Mouse (Mus musculus) kidney, embryonic 14.5 days (tissue): ENCODE results near the gene Methig1. TPM values are rescaled to one million over a fixed set of nuclear protein-coding genes. Genes with fewer than 3 reads are reported as not detected.
"Not testable (repeated sequence)": the region's sequence is repeated elsewhere in the genome, so short reads cannot be mapped to it uniquely, and the experiment has no call there.

Experiments
- ATAC-seq: fragments of 200-750 bp; cut with Nextera tagmentation; 2 replicates; pipeline ENCODE4 v1.8.0; 2017; ENCODE audit warnings: moderate number of reproducible peaks, mild to moderate bottlenecking, moderate TSS enrichment, moderate library complexity; ENCODE audit not compliant: low FRiP score, low TSS enrichment
- H3K27ac ChIP-seq: fragments of 300-500 bp; sonication (generic); 2 replicates; pipeline ENCODE4 v1.5.1; 2014; ENCODE audit warnings: low read depth, mild to moderate bottlenecking, low read length, moderate library complexity, mixed read lengths
- H3K27me3 ChIP-seq: fragments of 300-500 bp; sonication (generic); 2 replicates; pipeline ENCODE4 v1.6.1; 2014; ENCODE audit warnings: mild to moderate bottlenecking, low read length; ENCODE audit not compliant: control insufficient read depth, insufficient read depth
- H3K36me3 ChIP-seq: fragments of 300-500 bp; sonication (generic); 2 replicates; pipeline ENCODE4 v1.6.1; 2014; ENCODE audit warnings: low read length, mixed read lengths; ENCODE audit not compliant: control insufficient read depth, insufficient read depth
- H3K4me1 ChIP-seq: fragments of 300-500 bp; sonication (generic); 2 replicates; pipeline ENCODE4 v1.6.1; 2014; ENCODE audit warnings: low read length, mixed read lengths; ENCODE audit not compliant: control insufficient read depth, insufficient read depth
- H3K4me2 ChIP-seq: fragments of 300-500 bp; sonication (generic); replicated peaks from 2 replicates; pipeline ENCODE4 v1.6.1; 2014; ENCODE audit warnings: low read depth, mild to moderate bottlenecking, low read length
- H3K4me3 ChIP-seq: fragments of 300-500 bp; sonication (generic); 2 replicates; pipeline ENCODE4 v1.5.1; 2014; ENCODE audit warnings: mild to moderate bottlenecking, low read length
- H3K9ac ChIP-seq: fragments of 300-500 bp; sonication (generic); 2 replicates; pipeline ENCODE4 v1.6.1; 2014; ENCODE audit warnings: low read depth, mild to moderate bottlenecking, low read length, moderate library complexity
- H3K9me3 ChIP-seq: fragments of 300-500 bp; sonication (generic); 2 replicates; pipeline ENCODE4 v1.6.1; 2016; ENCODE audit warnings: low read length; ENCODE audit not compliant: control insufficient read depth
- WGBS: fragments of 180-500 bp; shearing (Covaris S2); extraction: QIAGEN DNeasy Blood & Tissue Kit; methylation state at CpG from one replicate; pipeline ENCODE4 v1.1.7; 2014; 5-methylcytosine and 5-hydroxymethylcytosine counted together
- polyA plus RNA-seq: library from polyadenylated mRNA; unstranded; fragments of >200 nt; fragmentation: Nextera tagmentation; extraction: Ambion mirVana; gene quantifications from 2 replicates; pipeline ENCODE4 v1.2.1, GENCODE M21; 2014

Methig1 gene
- polyA plus RNA-seq, 1 experiment from 2014 or later, result 0.27 TPM

GRCm38 (mm10) chr15:100319884-100320283 is 33.1 kb upstream of the Methig1 start:
- H3K4me2 ChIP-seq, result no peak overlapping the region
- H3K9ac ChIP-seq, result no peak overlapping the region
- H3K27ac ChIP-seq, result no peak overlapping the region
- H3K4me3 ChIP-seq, result no peak overlapping the region
- no peaks in the 10 kb centered on the region for H3K9me3 ChIP-seq
- 0 out of 2 replicates have a peak, but pooled peaks cover 5% of the 10 kb centered on the region for H3K4me1 ChIP-seq
- no peaks in the 10 kb centered on the region for H3K36me3 ChIP-seq
- no peak for ATAC-seq
- H3K27me3 ChIP-seq, result no peaks in the 10 kb centered on the region
- 78% methylated on average over 1 of the region's 1 CpGs for WGBS

- H3K9me3 ChIP-seq, result no peaks in the 10 kb centered on the region
- H3K36me3 ChIP-seq, result no peaks in the 10 kb centered on the region
- 73% methylated on average over 9 of the region's 9 CpGs for WGBS
- H3K4me3 ChIP-seq, result no peak overlapping the region
- ATAC-seq, result no peak
- no peaks in the 10 kb centered on the region for H3K27me3 ChIP-seq
- H3K4me2 ChIP-seq, result no peak overlapping the region
- 0 out of 2 replicates have a peak, but pooled peaks cover 5% of the 10 kb centered on the region for H3K4me1 ChIP-seq
- H3K9ac ChIP-seq, result no peak overlapping the region
- no peak overlapping the region for H3K27ac ChIP-seq
Observed at GRCm38 (mm10) chr15:100320295-100320905, 32.5 kb upstream of the Methig1 start.

- Histone ChIP-seq H3K9me3 (no peaks in the 10 kb centered on the region), H3K9ac (no peak overlapping the region), H3K36me3 (no peaks in the 10 kb centered on the region), H3K27ac (no peak overlapping the region), H3K4me2 (no peak overlapping the region), H3K4me1 (0 out of 2 replicates have a peak, but pooled peaks cover 5% of the 10 kb centered on the region), H3K4me3 (no peak overlapping the region), H3K27me3 (no peaks in the 10 kb centered on the region)
- WGBS, result 50% methylated on average over 5 of the region's 5 CpGs
- ATAC-seq, result no peak
Observed at GRCm38 (mm10) chr15:100321134-100321533, 31.8 kb upstream of the Methig1 start.

GRCm38 (mm10) chr15:100324021-100324591 is 28.8 kb upstream of the Methig1 start:
- no peak overlapping the region for H3K4me2 ChIP-seq
- no peaks in the 10 kb centered on the region for H3K9me3 ChIP-seq
- no peaks in the 10 kb centered on the region for H3K36me3 ChIP-seq
- H3K27ac ChIP-seq, result no peak overlapping the region
- 79% methylated on average over 12 of the region's 12 CpGs for WGBS
- no peak for ATAC-seq
- H3K27me3 ChIP-seq, result no peaks in the 10 kb centered on the region
- H3K4me1 ChIP-seq, result 0 out of 2 replicates have a peak, but pooled peaks cover 5% of the 10 kb centered on the region
- H3K4me3 ChIP-seq, result no peak overlapping the region
- no peak overlapping the region for H3K9ac ChIP-seq

- no peak overlapping the region for H3K4me2 ChIP-seq
- H3K4me3 ChIP-seq, result no peak overlapping the region
- H3K27ac ChIP-seq, result no peak overlapping the region
- H3K36me3 ChIP-seq, result no peaks in the 10 kb centered on the region
- H3K9me3 ChIP-seq, result no peaks in the 10 kb centered on the region
- no peak overlapping the region for H3K9ac ChIP-seq
- no peaks in the 10 kb centered on the region for H3K27me3 ChIP-seq
- 64% methylated on average over 3 of the region's 3 CpGs for WGBS
- H3K4me1 ChIP-seq, result 0 out of 2 replicates have a peak, but pooled peaks cover 3% of the 10 kb centered on the region
- no peak for ATAC-seq
Observed at GRCm38 (mm10) chr15:100325235-100325634, 27.7 kb upstream of the Methig1 start.

GRCm38 (mm10) chr15:100328089-100328488 is 24.9 kb upstream of the Methig1 start:
- H3K4me1 ChIP-seq, H3K4me2 ChIP-seq, H3K4me3 ChIP-seq, ATAC-seq, H3K27me3 ChIP-seq, H3K36me3 ChIP-seq, H3K27ac ChIP-seq, H3K9me3 ChIP-seq, H3K9ac ChIP-seq: not testable (repeated sequence)
- WGBS, result 67% methylated on average over 3 of the region's 4 CpGs

- not testable (repeated sequence) for H3K27ac ChIP-seq, H3K9ac ChIP-seq, H3K4me3 ChIP-seq, H3K4me1 ChIP-seq, H3K4me2 ChIP-seq, H3K27me3 ChIP-seq, H3K36me3 ChIP-seq, H3K9me3 ChIP-seq
- ATAC-seq, result peak; percentile 73
- 34% methylated on average over 10 of the region's 10 CpGs for WGBS
Observed at GRCm38 (mm10) chr15:100329336-100329735, 23.6 kb upstream of the Methig1 start.

GRCm38 (mm10) chr15:100330739-100331138 is 22.2 kb upstream of the Methig1 start:
- Histone ChIP-seq H3K27me3 (no peaks in the 10 kb centered on the region), H3K4me2 (no peak overlapping the region), H3K4me1 (no peaks in the 10 kb centered on the region), H3K9me3 (no peaks in the 10 kb centered on the region), H3K9ac (no peak overlapping the region), H3K27ac (no peak overlapping the region), H3K4me3 (no peak overlapping the region), H3K36me3 (no peaks in the 10 kb centered on the region)
- WGBS, result 34% methylated on average over 7 of the region's 7 CpGs
- no peak for ATAC-seq

GRCm38 (mm10) chr15:100332077-100332961 is 20.6 kb upstream of the Methig1 start:
- H3K27me3 ChIP-seq, H3K9ac ChIP-seq, H3K36me3 ChIP-seq, H3K4me1 ChIP-seq, ATAC-seq, H3K4me3 ChIP-seq, H3K9me3 ChIP-seq, H3K27ac ChIP-seq, H3K4me2 ChIP-seq: not testable (repeated sequence)
- WGBS, result 27% methylated on average over 2 of the region's 10 CpGs
